Mouse (Mus musculus) liver, postnatal 0 days (tissue): ENCODE data around the gene Slc12a3.

Source experiments
- CTCF ChIP-seq: sonication (generic); IDR thresholded peaks from 2 replicates; pipeline ENCODE4 v1.5.1; 2016; ENCODE audit warnings: antibody characterized with exemption, low read depth
- EP300 ChIP-seq: IDR thresholded peaks from 2 replicates; pipeline ENCODE4 v1.6.1; 2016; ENCODE audit warnings: antibody characterized with exemption, low read depth, mild to moderate bottlenecking

DNA sequence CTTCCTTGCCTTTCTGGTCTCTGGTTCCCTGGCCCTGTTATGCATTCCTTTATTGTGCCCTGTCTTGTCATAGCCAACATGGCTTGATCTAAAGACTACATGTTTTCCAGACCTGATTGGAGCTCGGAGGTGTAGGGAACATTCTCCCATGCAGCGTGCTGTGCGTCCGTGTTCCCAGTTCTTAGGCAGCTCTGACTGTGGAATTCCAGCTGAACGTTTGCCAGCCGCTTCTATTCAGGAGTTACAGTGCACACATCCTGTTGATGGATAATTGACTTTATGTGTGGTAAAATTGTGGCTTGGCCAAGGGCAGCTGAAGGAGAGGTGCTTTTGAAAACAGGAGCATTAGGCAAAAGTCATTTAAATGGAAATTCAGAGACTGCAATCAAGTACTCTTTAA lies 36.9 kb upstream of the Slc12a3 start:
- TF ChIP-seq CTCF (no peak), EP300 (no peak)
